Mouse (Mus musculus) testis, adult 2 months (tissue): ENCODE results near the gene Tmod2. TPM values are rescaled to one million over a fixed set of nuclear protein-coding genes. Genes with fewer than 3 reads are reported as not detected.
"Not testable (repeated sequence)": the region's sequence is repeated elsewhere in the genome, so short reads cannot be mapped to it uniquely, and the experiment has no call there.

Experiments used
- H3K27ac ChIP-seq: fragments of 200-500 bp; 2 replicates; pipeline ENCODE4 v1.5.1; 2012; ENCODE audit warnings: low read depth, low read length; ENCODE audit not compliant: control insufficient read depth, insufficient read depth
- H3K27me3 ChIP-seq: fragments of 200-500 bp; 2 replicates; pipeline ENCODE4 v1.6.1; 2012; ENCODE audit warnings: mild to moderate bottlenecking, low read length, moderate library complexity; ENCODE audit not compliant: control insufficient read depth, insufficient read depth
- H3K36me3 ChIP-seq: fragments of 200-500 bp; 2 replicates; pipeline ENCODE4 v1.6.1; 2012; ENCODE audit warnings: mild to moderate bottlenecking, low read length; ENCODE audit not compliant: control insufficient read depth, insufficient read depth
- H3K4me1 ChIP-seq: fragments of 200-500 bp; 2 replicates; pipeline ENCODE4 v1.6.1; 2012; ENCODE audit warnings: low read length; ENCODE audit not compliant: control insufficient read depth, insufficient read depth
- H3K4me3 ChIP-seq: fragments of 200-500 bp; 2 replicates; pipeline ENCODE4 v1.5.1; 2012; ENCODE audit warnings: low read depth, mild to moderate bottlenecking, low read length, moderate library complexity, mixed read lengths; ENCODE audit not compliant: control insufficient read depth
- CTCF ChIP-seq: fragments of 200-500 bp; IDR thresholded peaks from 2 replicates; pipeline ENCODE4 v1.5.1; 2012; ENCODE audit warnings: low read depth, mild to moderate bottlenecking, inconsistent platforms, low read length, moderate library complexity; ENCODE audit not compliant: control insufficient read depth, insufficient read depth, insufficient replicate concordance
- POLR2A ChIP-seq: fragments of 200-500 bp; IDR thresholded peaks from 2 replicates; pipeline ENCODE4 v1.6.1; 2012; ENCODE audit warnings: low read depth, mild to moderate bottlenecking, inconsistent platforms, low read length, moderate library complexity; ENCODE audit not compliant: control insufficient read depth
- polyA plus RNA-seq: library from polyadenylated mRNA; depleted of rRNA; stranded (reverse); fragments of >200 nt; gene quantifications from 2 replicates; pipeline ENCODE4 v1.2.3, GENCODE M21; 2012; rRNA removed

Tmod2 gene
- 43.4 and 49.6 TPM in 2 replicates for polyA plus RNA-seq

DNA sequence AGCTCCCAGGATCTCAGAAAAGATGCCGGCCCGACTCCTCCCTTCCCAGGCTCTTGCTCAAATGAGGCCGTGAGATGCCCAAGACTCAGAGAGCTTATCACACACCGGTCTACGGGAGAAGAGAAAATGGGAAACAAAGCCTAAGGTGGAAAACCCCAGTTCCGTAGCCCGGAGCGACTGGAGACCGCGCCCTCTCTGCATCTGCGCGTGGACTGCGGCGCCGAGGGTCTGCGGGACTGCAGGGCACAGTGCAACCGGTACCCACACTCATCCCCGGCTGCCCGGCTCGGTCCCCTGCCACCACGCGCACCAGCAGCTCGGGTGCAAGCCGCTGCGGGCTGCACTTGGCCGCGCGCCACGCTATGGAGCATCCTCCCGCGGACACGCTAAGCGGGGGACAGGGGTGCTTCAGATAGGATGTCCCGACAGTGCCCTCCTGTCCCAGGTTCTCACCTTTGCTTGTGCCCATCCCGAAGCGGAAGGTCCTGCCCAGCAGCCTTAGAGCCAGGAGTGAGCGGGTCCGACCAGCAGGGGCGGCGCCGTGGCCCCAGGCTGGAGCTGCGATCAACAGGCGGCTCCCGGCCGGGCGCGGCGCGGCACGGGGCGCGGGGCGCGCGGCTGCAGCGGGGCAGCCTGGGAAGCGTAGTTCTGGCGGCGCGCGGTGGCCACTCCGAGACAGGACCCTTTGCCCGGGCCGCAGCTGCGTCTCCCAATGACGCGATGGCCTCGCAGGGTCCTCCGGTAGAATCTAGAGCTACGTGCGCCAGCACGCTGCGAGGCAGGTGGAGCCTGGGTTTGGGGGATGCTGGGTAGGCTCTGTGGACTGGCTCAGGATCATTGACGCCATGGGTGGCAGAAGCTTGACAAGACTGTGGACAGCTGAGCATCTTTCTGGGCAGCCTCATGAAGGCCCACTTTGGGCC lies at the start of gene Tmod2:
Gene Tmod2 (minus strand): TSS at position 755 of the 923 bp plus-strand sequence.
- TF ChIP-seq CTCF, result no peak
- TF ChIP-seq POLR2A, result no peak
- H3K27me3 ChIP-seq, result no peaks in the 10 kb centered on the region
- peaks cover 11% of the 10 kb centered on the region for H3K4me1 ChIP-seq
- no peaks in the 10 kb centered on the region for H3K36me3 ChIP-seq
- H3K4me3 ChIP-seq, result peak within 1 kb of the TSS; percentile 85
- no peak within 1 kb of the TSS for H3K27ac ChIP-seq

DNA sequence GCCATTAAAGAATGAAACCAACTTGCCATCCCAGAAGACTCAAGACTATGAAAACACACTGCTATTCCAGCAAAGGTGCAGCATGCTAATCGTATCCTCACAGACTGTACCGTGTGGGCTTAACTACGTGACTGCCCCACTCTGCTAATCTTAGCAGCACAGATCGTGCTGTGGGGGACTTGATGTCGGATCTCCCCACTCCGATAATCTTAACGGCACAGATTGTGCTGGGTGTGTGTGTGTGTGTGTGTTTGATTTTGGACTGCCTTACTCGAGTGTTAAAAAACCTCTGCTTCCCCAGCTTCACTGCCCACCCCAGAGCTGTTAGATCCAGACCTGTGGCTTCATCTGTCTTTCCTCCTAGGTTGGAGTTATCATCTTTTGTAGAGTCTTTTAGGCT lies 49.8 kb upstream of the Tmod2 start:
- H3K27me3 ChIP-seq, result no peaks in the 10 kb centered on the region
- no peak overlapping the region for H3K4me3 ChIP-seq
- H3K4me1 ChIP-seq, result no peaks in the 10 kb centered on the region
- no peaks in the 10 kb centered on the region for H3K36me3 ChIP-seq
- no peak overlapping the region for H3K27ac ChIP-seq
- TF ChIP-seq POLR2A (no peak), CTCF (no peak)

DNA sequence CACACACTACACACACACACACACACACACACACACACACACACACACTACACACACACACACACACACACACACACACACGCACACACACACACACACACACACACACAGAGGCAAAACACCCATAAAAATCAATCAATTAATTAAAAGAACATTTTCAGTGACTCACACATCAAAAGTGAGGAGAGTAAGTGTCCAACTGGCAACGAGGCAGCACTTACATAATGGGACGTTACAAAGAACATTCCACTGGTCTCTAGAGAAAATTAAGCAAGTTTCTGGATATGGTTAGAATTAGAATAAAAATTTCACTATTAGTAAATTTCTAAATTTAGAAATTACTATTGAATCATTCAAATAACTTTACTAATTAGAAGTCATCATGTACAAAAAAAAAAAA lies 45.3 kb upstream of the Tmod2 start:
- H3K4me1 ChIP-seq, H3K27ac ChIP-seq, H3K27me3 ChIP-seq, H3K4me3 ChIP-seq, H3K36me3 ChIP-seq: not testable (repeated sequence)

DNA sequence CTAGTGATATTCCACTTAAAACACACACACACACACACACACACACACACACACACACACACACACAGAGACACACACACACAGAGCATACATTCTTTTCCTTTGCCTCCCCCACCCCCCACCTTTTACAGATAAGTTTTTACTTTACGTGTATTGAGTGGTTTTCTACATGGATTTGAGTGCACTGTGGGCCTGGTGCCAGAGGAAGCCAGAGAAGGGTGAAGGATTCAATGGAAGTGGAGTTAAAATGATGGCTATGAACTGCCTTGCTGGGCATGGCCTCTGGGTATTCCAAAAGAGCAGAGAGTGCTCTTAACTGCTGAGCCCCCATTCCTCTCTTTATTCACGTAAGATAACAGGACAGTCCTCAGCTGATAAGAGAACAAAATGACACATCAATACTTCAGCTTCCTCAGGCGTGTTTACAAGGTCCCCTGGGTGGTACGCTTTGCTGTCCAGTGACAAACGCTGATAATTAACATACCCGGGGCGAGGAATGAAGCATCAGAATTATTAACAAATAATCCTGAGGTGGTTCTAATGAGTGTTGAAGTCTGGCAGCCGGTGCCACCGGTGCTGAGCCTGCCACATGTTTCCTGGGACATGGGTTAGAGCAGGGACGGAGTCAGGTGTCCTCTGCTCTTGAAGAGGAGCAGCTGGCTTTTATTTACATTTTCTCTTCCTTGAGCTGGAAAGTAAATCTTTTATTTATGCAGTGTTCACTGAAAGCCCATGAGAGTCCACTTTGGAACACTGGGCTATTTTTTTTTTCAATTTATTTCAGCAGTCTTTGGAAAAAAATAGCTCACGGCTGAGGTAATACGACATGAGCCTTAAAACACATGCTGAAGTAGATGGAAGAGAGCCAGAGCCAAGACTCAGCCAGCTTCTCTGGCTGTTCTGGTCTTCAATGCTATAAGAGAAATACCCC lies 43.1 kb upstream of the Tmod2 start:
- no peak overlapping the region for H3K27ac ChIP-seq
- no peak overlapping the region for H3K4me3 ChIP-seq
- H3K4me1 ChIP-seq, result no peaks in the 10 kb centered on the region
- no peaks in the 10 kb centered on the region for H3K36me3 ChIP-seq
- TF ChIP-seq POLR2A, result no peak
- TF ChIP-seq CTCF, result no peak
- no peaks in the 10 kb centered on the region for H3K27me3 ChIP-seq

DNA sequence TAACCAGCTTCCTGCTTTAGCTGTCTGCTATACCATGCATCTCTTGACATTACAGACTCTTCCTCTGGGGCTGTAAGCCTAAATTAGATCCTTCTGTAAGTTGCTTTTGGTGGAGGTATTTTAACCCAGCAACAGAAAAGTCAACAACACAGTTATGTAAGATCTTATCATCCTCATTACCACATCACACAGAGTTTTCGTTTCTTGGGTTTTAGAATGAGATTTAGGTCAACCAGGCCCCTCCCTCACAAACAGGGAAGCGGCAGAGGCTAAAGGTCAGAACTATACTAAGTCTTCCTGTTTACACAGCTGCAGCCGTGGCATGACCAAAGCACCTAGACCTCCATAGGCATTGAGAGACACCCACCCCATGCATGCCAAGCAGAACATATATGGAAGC lies 34.3 kb upstream of the Tmod2 start:
- no peaks in the 10 kb centered on the region for H3K27me3 ChIP-seq
- no peak overlapping the region for H3K4me3 ChIP-seq
- H3K4me1 ChIP-seq, result no peaks in the 10 kb centered on the region
- no peaks in the 10 kb centered on the region for H3K36me3 ChIP-seq
- no peak overlapping the region for H3K27ac ChIP-seq
- TF ChIP-seq POLR2A (no peak), CTCF (no peak)

DNA sequence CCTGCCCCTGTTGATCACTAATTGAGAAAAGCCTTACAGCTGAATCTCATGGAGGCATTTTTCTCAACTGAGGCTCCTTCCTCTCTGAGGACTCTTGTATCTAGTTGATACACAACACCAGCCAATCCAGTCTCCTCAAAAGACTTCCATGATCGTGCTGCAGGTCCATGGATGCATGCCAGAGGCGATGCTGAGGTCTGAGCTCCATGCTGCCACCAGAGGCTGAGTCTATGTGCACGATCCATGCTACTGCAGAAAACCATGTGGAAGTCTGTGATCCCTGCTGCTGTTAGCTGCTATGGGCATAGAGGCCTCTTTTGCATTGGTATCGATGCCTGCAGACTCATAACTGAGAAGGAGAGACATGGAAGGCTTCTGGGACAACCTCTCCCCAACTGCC lies 23.1 kb upstream of the Tmod2 start:
- no peaks in the 10 kb centered on the region for H3K27me3 ChIP-seq
- TF ChIP-seq CTCF, result no peak
- no peak for TF ChIP-seq POLR2A
- no peaks in the 10 kb centered on the region for H3K36me3 ChIP-seq
- no peak overlapping the region for H3K27ac ChIP-seq
- no peaks in the 10 kb centered on the region for H3K4me1 ChIP-seq
- H3K4me3 ChIP-seq, result no peak overlapping the region

DNA sequence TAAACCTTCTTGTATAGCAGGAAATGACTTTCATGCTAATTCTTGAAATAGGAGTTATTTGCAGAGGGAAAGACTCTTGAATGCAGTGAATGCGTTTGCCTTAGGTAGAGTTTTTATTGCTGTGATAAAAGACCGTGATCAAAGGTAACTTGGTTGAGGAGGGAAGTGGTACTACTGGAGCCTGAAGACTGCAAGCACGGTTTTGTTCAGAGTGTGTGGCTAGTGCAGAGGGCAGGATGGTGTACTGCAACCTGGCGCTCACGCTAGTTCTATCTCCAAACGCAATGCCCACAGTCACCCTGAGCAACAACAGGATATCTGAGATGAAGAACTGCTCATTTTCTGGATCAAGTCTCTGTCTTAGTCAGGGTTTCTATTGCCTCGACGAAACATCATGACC lies 22.5 kb upstream of the Tmod2 start:
- TF ChIP-seq POLR2A (no peak), CTCF (no peak)

More for the DNA sequence above, 22.5 kb upstream of the Tmod2 start:
- H3K4me1 ChIP-seq, result no peaks in the 10 kb centered on the region
- H3K27ac ChIP-seq, result no peak overlapping the region
- no peaks in the 10 kb centered on the region for H3K27me3 ChIP-seq
- no peaks in the 10 kb centered on the region for H3K36me3 ChIP-seq
- no peak overlapping the region for H3K4me3 ChIP-seq
